Mouse (Mus musculus) liver, adult 2 months (tissue): ENCODE data around the gene Daam2. TPM values are rescaled to one million over a fixed set of nuclear protein-coding genes. Genes with fewer than 3 reads are reported as not detected.

Experiments used
- DNase-seq: peaks from one replicate; pipeline ENCODE4 v3.0.0-alpha.2; 2011; ENCODE audit warnings: low read depth, low spot score; ENCODE audit errors: extremely low read depth
- H3K27ac ChIP-seq: fragments of 200-500 bp; replicated peaks from 2 replicates; pipeline ENCODE4 v1.5.1; 2012; ENCODE audit warnings: low read depth, mild to moderate bottlenecking, control low read depth, inconsistent platforms, low read length; ENCODE audit not compliant: insufficient read depth
- H3K27me3 ChIP-seq: fragments of 200-500 bp; 2 replicates; pipeline ENCODE4 v1.6.1; 2012; ENCODE audit warnings: mild to moderate bottlenecking, moderate library complexity, low read length, inconsistent platforms; ENCODE audit not compliant: control insufficient read depth, insufficient read depth
- H3K36me3 ChIP-seq: fragments of 200-500 bp; 2 replicates; pipeline ENCODE4 v1.6.1; 2012; ENCODE audit warnings: low read length, inconsistent platforms; ENCODE audit not compliant: control insufficient read depth, insufficient read depth
- H3K4me1 ChIP-seq: fragments of 200-500 bp; 2 replicates; pipeline ENCODE4 v1.6.1; 2011; ENCODE audit warnings: low read length; ENCODE audit not compliant: control insufficient read depth, insufficient read depth
- H3K4me3 ChIP-seq: fragments of 200-500 bp; 2 replicates; pipeline ENCODE4 v1.5.1; 2011; ENCODE audit warnings: low read depth, mild to moderate bottlenecking, control low read depth, low read length, moderate library complexity; ENCODE audit not compliant: insufficient read depth
- H3K79me2 ChIP-seq: fragments of 200-500 bp; 2 replicates; pipeline ENCODE4 v1.6.1; 2012; ENCODE audit warnings: inconsistent platforms, mild to moderate bottlenecking, low read length, moderate library complexity; ENCODE audit not compliant: control insufficient read depth, insufficient read depth
- H3K9ac ChIP-seq: fragments of 200-500 bp; 2 replicates; pipeline ENCODE4 v1.6.1; 2012; ENCODE audit warnings: low read depth, mild to moderate bottlenecking, control low read depth, inconsistent platforms, low read length
- CTCF ChIP-seq: fragments of 200-500 bp; IDR thresholded peaks from 2 replicates; pipeline ENCODE4 v1.5.1; 2011; ENCODE audit warnings: low read depth, low read length, control low read depth
- POLR2A ChIP-seq: fragments of 200-500 bp; IDR thresholded peaks from 2 replicates; pipeline ENCODE4 v1.6.1; 2011; ENCODE audit warnings: low read length, control low read depth; ENCODE audit not compliant: insufficient read depth; ENCODE audit errors: extremely low read depth
- WGBS: fragments of 180-500 bp; shearing (Covaris S2); methylation state at CpG from one replicate; pipeline ENCODE4 v1.1.7; 2018; 5-methylcytosine and 5-hydroxymethylcytosine counted together
- polyA plus RNA-seq: library from polyadenylated mRNA; depleted of rRNA; stranded (reverse); fragments of >200 nt; gene quantifications from 2 replicates; pipeline ENCODE4 v1.2.3, GENCODE M21; 2012
- total RNA-seq: library from RNA; depleted of rRNA; stranded (reverse); fragments of >200 nt; gene quantifications from 2 replicates; pipeline ENCODE4 v1.2.3, GENCODE M21; 2014

Gene Daam2
- total and polyA plus RNA-seq, 2 experiments: 1.0 to 1.4 TPM

DNA sequence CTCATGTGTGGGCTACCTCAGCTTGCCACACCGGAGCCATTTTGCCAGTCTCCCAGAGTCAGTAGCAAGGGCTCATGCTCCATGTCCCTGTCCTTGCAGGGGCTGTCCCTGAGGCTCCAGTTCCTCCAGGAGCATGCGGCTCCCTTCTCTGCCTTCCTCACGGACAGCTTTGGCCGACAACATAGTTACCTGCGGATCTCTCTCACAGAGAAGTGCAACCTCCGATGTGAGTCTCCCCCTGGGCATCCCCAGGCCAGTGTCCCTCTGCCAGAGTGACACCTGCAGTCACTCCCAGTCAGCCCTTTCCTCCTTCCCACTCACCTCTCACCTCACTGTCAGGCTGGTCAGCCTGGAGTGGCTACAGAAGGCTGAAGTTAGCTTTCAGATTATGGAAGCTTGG is 131.1 kb downstream of the Daam2 start:
- H3K36me3 ChIP-seq: peaks cover 45% of the 10 kb centered on the region
- peaks cover 36% of the 10 kb centered on the region; the same call in 1 of the 2 replicates for H3K79me2 ChIP-seq
- DNase-seq: no peak
- no peak for TF ChIP-seq POLR2A
- TF ChIP-seq CTCF: no peak
- peak overlapping the region; percentile 15; the same call in 1 of the 2 replicates for H3K27ac ChIP-seq
- no peaks in the 10 kb centered on the region for H3K27me3 ChIP-seq
- H3K4me1 ChIP-seq: peaks cover 36% of the 10 kb centered on the region
- 94% methylated on average over 6 of the region's 6 CpGs for WGBS
- H3K4me3 ChIP-seq: no peak overlapping the region
- no peak overlapping the region for H3K9ac ChIP-seq

DNA sequence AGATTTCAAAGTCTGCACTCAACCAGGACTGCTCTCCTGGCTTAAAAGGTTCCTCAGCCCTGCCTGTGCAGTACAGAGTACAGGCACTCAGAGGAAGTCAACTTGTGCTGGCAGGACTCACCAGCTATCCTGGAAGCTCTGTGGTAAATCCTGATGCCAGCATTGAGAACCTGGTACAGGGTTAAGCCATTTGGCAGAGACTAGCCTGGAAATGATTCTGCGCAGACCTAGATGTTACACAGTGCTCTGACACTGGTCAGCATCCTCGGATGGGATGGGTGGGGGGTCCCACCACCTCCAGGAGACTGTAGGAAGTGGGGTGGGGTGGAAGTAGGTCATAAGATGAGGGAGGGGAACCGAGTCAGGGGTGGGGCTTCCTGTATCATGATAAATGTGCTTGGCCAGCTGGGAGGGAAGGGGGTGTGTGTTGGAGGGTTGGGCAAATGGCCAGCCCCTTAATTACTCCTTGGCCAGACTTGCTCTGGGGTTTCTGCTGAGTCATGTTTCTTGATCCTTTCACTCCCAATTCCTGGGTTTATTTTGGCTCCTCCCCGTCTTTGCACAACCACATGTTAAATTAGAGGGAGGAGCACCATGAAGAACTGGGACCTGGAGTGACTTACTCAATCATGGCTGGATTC is 132.0 kb downstream of the Daam2 start:
- peak overlapping the region; percentile 18 for H3K27ac ChIP-seq
- H3K27me3 ChIP-seq: no peaks in the 10 kb centered on the region
- H3K4me1 ChIP-seq: peaks cover 36% of the 10 kb centered on the region
- peak; percentile 88 for DNase-seq
- no peak overlapping the region for H3K9ac ChIP-seq
- 12% methylated on average over 4 of the region's 4 CpGs for WGBS
- H3K4me3 ChIP-seq: no peak overlapping the region
- peaks cover 36% of the 10 kb centered on the region; the same call in 1 of the 2 replicates for H3K79me2 ChIP-seq
- H3K36me3 ChIP-seq: peaks cover 40% of the 10 kb centered on the region
- no peak for TF ChIP-seq POLR2A
- TF ChIP-seq CTCF: no peak

- Histone ChIP-seq H3K27me3 (no peaks in the 10 kb centered on the region), H3K4me1 (peaks cover 36% of the 10 kb centered on the region), H3K79me2 (peaks cover 36% of the 10 kb centered on the region; the same call in 1 of the 2 replicates), H3K9ac (no peak overlapping the region), H3K4me3 (no peak overlapping the region), H3K27ac (no peak overlapping the region), H3K36me3 (peaks cover 32% of the 10 kb centered on the region)
- 66% methylated on average over 6 of the region's 6 CpGs for WGBS
- TF ChIP-seq POLR2A (no peak), CTCF (no peak)
- no peak for DNase-seq
Measured at GRCm38 (mm10) chr17:49431176-49431575, 133.0 kb downstream of the Daam2 start.

DNA sequence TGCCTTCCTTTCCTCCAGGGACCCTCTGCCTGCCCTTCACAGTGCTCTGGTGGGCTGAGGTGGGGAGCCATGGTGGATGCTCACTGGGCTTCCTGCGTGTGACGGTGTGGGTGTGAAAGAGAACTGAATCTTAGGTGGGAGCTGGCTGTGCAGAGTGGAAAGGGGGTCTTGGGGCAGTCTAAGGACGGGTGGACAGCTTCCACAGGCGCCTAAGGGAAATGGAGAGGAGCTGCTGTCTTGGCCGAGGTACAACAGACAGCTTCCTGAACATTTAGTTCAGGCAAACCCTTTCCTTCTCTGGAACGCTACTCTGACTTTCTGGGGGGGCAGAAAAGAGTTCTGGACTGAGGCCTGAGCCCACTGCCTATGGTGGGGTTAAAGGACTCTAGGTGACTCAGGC is 134.0 kb downstream of the Daam2 start:
- TF ChIP-seq POLR2A (no peak), CTCF (no peak)
- H3K4me3 ChIP-seq: peak overlapping the region; percentile 74
- no peak for DNase-seq
- H3K9ac ChIP-seq: peak overlapping the region; percentile 88
- H3K36me3 ChIP-seq: peaks cover 24% of the 10 kb centered on the region
- peaks cover 36% of the 10 kb centered on the region; the same call in 1 of the 2 replicates for H3K79me2 ChIP-seq
- no peaks in the 10 kb centered on the region for H3K27me3 ChIP-seq
- peak overlapping the region; percentile 94 for H3K27ac ChIP-seq
- WGBS: 28% methylated on average over 6 of the region's 6 CpGs
- peaks cover 36% of the 10 kb centered on the region for H3K4me1 ChIP-seq

DNA sequence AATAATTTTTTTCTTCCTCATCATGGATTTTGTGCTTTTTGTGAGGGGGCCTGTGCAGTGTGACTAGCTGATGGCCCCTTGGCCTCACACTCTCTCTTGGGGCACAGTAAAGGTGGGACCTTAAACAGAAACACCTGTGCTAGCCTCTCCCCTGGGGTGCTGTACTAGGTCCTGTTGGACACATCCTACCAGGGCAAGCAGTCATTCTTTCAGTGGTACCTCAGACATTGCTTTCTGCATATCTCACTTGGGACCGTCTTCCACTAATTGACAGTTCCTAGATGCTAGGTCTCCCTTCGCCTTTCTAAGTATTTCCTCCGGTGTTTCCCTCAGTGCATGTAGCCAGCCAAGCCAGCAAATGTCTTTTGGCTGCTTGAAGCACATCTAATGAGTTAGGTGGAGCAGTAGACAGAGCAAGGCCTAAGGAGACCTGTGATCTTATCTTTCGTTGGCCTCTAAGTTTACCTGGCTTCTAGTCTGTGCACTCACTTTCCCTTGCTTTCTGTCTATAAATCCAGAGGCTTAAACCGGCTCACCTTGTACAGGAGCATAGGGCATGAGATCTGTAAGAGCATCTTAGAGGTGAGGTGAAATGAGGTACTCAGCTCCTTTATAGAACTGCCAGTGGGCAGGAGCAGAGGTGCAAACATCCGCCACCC is 134.5 kb downstream of the Daam2 start:
- peaks cover 36% of the 10 kb centered on the region for H3K4me1 ChIP-seq
- TF ChIP-seq POLR2A (no peak), CTCF (no peak)
- H3K79me2 ChIP-seq: peaks cover 32% of the 10 kb centered on the region; the same call in 1 of the 2 replicates
- peak overlapping the region; percentile 74 for H3K4me3 ChIP-seq
- 26% methylated on average over 6 of the region's 6 CpGs for WGBS
- H3K9ac ChIP-seq: peak overlapping the region; percentile 88
- H3K36me3 ChIP-seq: peaks cover 19% of the 10 kb centered on the region
- DNase-seq: no peak
- peak overlapping the region; percentile 94 for H3K27ac ChIP-seq
- H3K27me3 ChIP-seq: no peaks in the 10 kb centered on the region

- H3K4me1 ChIP-seq: peaks cover 36% of the 10 kb centered on the region
- TF ChIP-seq POLR2A (no peak), CTCF (no peak)
- WGBS: 2% methylated on average over 13 of the region's 13 CpGs
- peak overlapping the region; percentile 94 for H3K27ac ChIP-seq
- DNase-seq: peak; percentile 80
- peak overlapping the region; percentile 74 for H3K4me3 ChIP-seq
- H3K36me3 ChIP-seq: peaks cover 12% of the 10 kb centered on the region
- peak overlapping the region; percentile 88 for H3K9ac ChIP-seq
- H3K27me3 ChIP-seq: no peaks in the 10 kb centered on the region
- H3K79me2 ChIP-seq: peaks cover 28% of the 10 kb centered on the region; the same call in 1 of the 2 replicates
Measured at GRCm38 (mm10) chr17:49428751-49429415, 135.3 kb downstream of the Daam2 start.
